Mouse (Mus musculus) layer of hippocampus, adult 6 months (tissue): ENCODE data around the gene Zfp467. TPM values are rescaled to one million over a fixed set of nuclear protein-coding genes. Genes with fewer than 3 reads are reported as not detected.

Experiments
- long read RNA-seq, 2 experiments: library from polyadenylated mRNA; unstranded; transcript quantifications; one replicate each; pipeline ENCODE4 v2.0.0; 2019 to 2020
- microRNA-seq: library from miRNA; unstranded; fragments of <30 nt; microRNA quantifications from one replicate; pipeline ENCODE4 v1.2.0, GENCODE M21; 2020
- polyA plus RNA-seq: library from polyadenylated mRNA; unstranded; fragments of <200 nt; fragmentation: Nextera tagmentation; gene quantifications from 2 replicates; pipeline ENCODE4 v1.2.3, GENCODE M21; 2021

Gene Zfp467
- polyA plus RNA-seq = 29.2 and 31.4 TPM in 2 replicates
- long read RNA-seq, experiment 1, transcript Zfp467-208 (4 exons, 626 nt) = minor isoform, 6 of 23 reads
- long read RNA-seq, experiment 1, transcript Zfp467-201 (5 exons, 599 nt) = major isoform, 10 of 23 reads
- long read RNA-seq, experiment 1, partial matches to known transcripts = 0 of 23 reads
- long read RNA-seq, experiment 1, other reads (novel, unspliced or antisense) = 7 of 23 reads
- long read RNA-seq, experiment 2, transcript Zfp467-206 (5 exons, 3,619 nt) = major isoform, 11 of 45 reads
- long read RNA-seq, experiment 2, partial matches to known transcripts = 0 of 45 reads
- long read RNA-seq, experiment 2, other reads (novel, unspliced or antisense) = 27 of 45 reads

DNA sequence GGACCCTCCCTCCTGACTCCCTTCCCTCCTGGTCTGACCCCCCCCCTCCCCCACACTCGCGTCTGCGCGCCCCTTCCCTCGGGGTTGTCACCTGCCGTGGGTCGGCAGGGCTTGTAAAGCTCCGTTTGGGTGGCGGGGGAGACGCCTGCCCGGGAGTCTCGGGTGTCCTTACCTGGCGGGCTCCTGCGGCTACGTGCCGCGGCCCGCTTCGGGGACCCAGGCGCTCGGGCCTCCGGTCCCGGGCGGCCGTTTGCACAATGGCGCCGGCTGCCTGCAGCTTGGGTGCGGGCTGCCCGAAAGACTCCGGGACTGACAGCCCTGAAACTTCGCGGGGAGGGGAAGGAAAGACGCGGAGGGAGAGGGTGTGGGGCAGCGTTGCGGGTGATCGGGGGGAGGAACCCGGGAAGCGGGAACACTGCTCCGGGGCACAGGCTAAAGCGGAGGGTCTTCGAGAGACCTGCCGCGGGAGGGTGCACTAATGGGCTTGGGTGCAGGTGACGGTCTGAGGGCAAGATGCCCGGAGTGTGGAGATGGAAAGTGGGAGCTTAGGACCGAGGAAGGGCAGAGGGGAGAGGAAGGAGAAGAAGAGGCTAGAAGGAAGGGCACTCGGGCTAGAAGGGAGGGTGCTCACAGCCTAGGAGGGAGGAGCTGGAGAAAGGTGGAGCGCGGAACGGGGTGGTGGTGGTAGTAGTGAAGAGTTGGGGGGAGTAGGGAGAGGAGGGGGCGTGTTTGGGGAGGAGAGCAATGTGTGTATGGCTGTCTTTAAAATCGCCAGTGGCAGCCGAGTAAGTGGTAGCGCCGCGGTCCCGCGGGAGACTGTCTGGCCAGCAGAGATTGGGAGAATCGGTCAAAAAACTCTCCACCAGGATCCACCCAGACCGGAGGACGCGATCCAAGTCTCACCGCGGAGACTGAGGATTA is at the start of gene Zfp467:
Zfp467 (minus strand) TSS at position 645 of the 921 bp plus-strand sequence.

DNA sequence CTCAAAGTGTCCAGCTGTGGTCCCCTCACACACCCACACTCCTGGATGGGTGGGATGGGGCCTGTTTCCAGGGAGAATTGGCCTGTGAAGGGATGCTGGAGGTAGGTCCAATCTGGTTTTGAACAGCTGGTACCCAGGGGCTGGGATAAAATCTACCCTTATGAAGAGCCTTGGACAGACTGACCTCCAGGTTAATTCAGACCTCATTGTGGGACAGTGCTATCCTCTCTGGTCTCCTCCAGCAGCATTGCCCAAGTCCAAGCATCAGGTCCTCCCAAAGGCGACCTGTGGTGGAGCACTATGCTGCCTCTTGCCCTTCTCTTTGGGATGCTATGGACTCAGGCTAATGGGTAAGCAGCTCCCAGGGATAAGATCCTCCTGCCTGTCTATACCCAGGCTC is 2.3 kb upstream of the Zfp467 start, which contains the start of gene Sspo:
Sspo (plus strand) TSS at position 301 of the 400 bp plus-strand sequence.

DNA sequence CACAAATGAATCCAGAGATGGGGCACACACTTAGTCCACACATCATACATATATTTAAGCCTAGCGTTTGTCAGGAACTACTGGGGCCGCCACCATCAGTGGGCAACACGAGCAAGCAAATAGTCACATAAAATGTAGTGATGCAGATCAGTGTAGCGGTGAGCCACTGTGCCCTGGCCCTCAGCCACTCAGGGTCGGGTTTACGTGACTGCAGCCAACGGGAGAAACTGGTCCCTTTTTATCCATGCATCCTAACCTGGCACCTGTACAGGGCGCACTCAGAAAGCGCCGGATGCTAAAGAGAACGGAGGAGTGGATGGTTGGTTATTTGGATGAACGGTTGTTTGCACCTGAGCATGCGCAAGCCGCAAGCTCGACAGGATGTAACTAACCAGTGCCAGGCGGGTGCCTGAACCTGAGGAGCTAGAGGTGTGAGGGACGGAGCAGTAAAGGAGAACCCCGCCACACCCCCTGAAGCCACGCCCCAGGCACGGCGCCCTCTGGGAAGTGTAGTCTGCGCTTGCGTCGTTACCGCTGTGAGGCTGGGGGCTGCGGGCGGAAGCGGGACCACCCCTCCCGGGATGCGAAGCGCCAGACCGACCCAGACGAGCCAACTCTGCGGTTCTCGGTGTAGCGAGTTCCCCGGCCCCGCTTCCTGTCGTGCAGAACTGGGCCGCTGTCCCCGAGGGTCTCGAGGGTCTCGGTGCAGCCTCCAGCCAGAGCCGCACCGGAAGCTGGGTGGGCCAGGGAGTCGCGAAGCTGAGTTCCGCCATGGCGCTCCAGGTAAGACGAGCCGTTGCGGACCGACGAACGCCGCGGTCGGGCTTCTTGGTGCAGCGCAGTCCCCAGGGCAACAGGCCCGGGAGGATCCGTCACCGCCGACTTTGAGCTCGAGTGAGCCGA is 50.3 kb downstream of the Zfp467 start, which contains the start of gene Krba1:
Krba1 (plus strand) TSS at position 482 of the 903 bp plus-strand sequence.

Small RNAs within 50 kb of the gene (microRNA-seq; reads per million reads assigned to microRNA genes)
- not detected for gene Gm24325

Other genes starting within 250 kb of the Zfp467 start
- gene Krba1, start 50.2 kb downstream of the Zfp467 start, polyA plus RNA-seq = 4.3 and 4.4 TPM in 2 replicates
- 0.15 and 0.28 TPM in 2 replicates for gene Sspo, start 2.4 kb upstream of the Zfp467 start, polyA plus RNA-seq
- gene Atp6v0e2, start 91.8 kb upstream of the Zfp467 start, polyA plus RNA-seq = 721 and 840 TPM in 2 replicates
- gene Lrrc61, start 109.0 kb upstream of the Zfp467 start, polyA plus RNA-seq = 30.6 and 38.0 TPM in 2 replicates
- gene Rarres2, start 127.0 kb upstream of the Zfp467 start, polyA plus RNA-seq = 55.9 and 70.3 TPM in 2 replicates
- gene Gm45021, start 143.8 kb upstream of the Zfp467 start, polyA plus RNA-seq = not detected in 2 replicates
- gene Repin1, start 148.1 kb upstream of the Zfp467 start, polyA plus RNA-seq = 18.9 and 20.9 TPM in 2 replicates
- not detected in 2 replicates for gene Gm44965, start 148.1 kb upstream of the Zfp467 start, polyA plus RNA-seq
- gene Zfp775, start 156.2 kb upstream of the Zfp467 start, polyA plus RNA-seq = 5.7 and 6.3 TPM in 2 replicates
- gene AI854703, start 180.9 kb upstream of the Zfp467 start, polyA plus RNA-seq = 9.4 and 11.7 TPM in 2 replicates
- 0.09 TPM in 1 of 2 replicates, not detected in the other for gene Gimap8, start 201.4 kb upstream of the Zfp467 start, polyA plus RNA-seq
- gene Gimap9, start 230.3 kb upstream of the Zfp467 start, polyA plus RNA-seq = 0.26 and 0.59 TPM in 2 replicates
- gene Gimap4, start 238.7 kb upstream of the Zfp467 start, polyA plus RNA-seq = 0.21 TPM in 1 of 2 replicates, not detected in the other